Mouse (Mus musculus) liver, adult 2 months (tissue): Measurements from ENCODE around the gene Pcsk4.

Experiments used
- CTCF ChIP-seq: fragments of 200-500 bp; IDR thresholded peaks from 2 replicates; pipeline ENCODE4 v1.5.1; 2011; ENCODE audit warnings: low read depth, low read length, control low read depth
- POLR2A ChIP-seq: fragments of 200-500 bp; IDR thresholded peaks from 2 replicates; pipeline ENCODE4 v1.6.1; 2011; ENCODE audit warnings: low read length, control low read depth; ENCODE audit not compliant: insufficient read depth; ENCODE audit errors: extremely low read depth

- TF ChIP-seq POLR2A (no peak), CTCF (no peak)
Observed at GRCm38 (mm10) chr10:80294311-80294710, 35.0 kb downstream of the Pcsk4 start.
